Mouse (Mus musculus) lung, adult 2 months (tissue): ENCODE results near the gene Srpx. TPM values are rescaled to one million over a fixed set of nuclear protein-coding genes. Genes with fewer than 3 reads are reported as not detected.

ENCODE experiments used
- DNase-seq: peaks from one replicate; pipeline ENCODE4 v3.0.0; 2022
- H3K4me1 ChIP-seq: fragments of 200-500 bp; 2 replicates; pipeline ENCODE4 v1.6.1; 2011; ENCODE audit warnings: low read length; ENCODE audit not compliant: control insufficient read depth, insufficient read depth
- H3K4me3 ChIP-seq: fragments of 200-500 bp; replicated peaks from 2 replicates; pipeline ENCODE3; 2011; ENCODE audit warnings: low read depth, mild to moderate bottlenecking, control low read depth, low read length; ENCODE audit errors: extremely low read depth
- CTCF ChIP-seq: fragments of 200-500 bp; IDR thresholded peaks from 2 replicates; pipeline ENCODE4 v1.5.1; 2011; ENCODE audit warnings: mild to moderate bottlenecking, low read length, control low read depth; ENCODE audit not compliant: insufficient read depth
- POLR2A ChIP-seq: fragments of 200-500 bp; IDR thresholded peaks from 2 replicates; pipeline ENCODE4 v1.6.1; 2011; ENCODE audit warnings: low read depth, mild to moderate bottlenecking, control low read depth, low read length, borderline replicate concordance; ENCODE audit errors: extremely low read depth
- WGBS: fragments of 180-500 bp; shearing (Covaris S2); methylation state at CpG from one replicate; pipeline ENCODE4 v1.1.7; 2018; 5-methylcytosine and 5-hydroxymethylcytosine counted together
- polyA plus RNA-seq: library from polyadenylated mRNA; depleted of rRNA; stranded (reverse); fragments of >200 nt; gene quantifications from 2 replicates; pipeline ENCODE4 v1.2.3, GENCODE M21; 2012; rRNA removed

Gene Srpx
- polyA plus RNA-seq, 1 experiment, result 20.7 TPM

DNA sequence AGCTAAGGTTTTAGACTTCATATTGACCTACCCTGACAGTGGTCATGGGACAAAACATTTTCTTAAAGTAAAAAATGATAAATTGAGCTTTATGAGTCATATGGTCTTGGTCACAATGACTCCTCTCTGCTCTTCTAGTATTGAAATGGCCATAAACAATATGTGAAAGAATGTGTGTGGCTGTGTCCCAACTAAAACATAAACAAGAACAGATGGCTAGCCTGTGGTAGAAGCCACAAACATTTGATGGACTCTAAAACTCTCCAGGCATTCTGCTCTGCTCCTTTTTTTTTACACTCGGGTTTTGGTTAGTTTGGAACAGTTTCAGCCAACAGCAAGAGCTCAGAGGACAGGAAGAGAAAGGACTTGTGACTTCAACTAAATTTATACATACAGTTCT, 111.6 kb downstream of the Srpx start:
- Histone ChIP-seq H3K4me3 (no peak overlapping the region), H3K4me1 (no peaks in the 10 kb centered on the region)
- TF ChIP-seq POLR2A, result no peak
- no peak for TF ChIP-seq CTCF
- WGBS, result 29% methylated on average over 1 of the region's 1 CpGs
- no peak for DNase-seq

DNA sequence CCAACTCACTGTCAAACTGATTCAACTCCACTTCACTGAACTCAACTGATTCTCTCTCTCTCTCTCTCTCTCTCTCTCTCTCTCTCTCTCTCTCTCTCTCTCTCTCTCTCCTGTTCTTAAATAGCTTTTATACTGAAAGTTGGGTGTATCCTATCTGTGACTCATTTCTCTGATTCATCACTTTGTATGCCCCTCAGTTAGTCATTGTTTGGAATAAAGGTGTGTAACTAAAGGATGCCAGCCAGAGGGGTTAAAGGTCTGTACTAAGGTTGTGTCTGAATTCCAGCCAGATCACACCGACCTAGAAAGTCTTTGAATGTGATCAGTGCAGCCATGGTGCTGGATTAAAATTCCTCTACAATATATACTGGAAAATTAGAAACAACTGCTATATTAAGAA, 116.8 kb downstream of the Srpx start:
- no peak for DNase-seq
- TF ChIP-seq POLR2A (no peak), CTCF (no peak)
- no peaks in the 10 kb centered on the region for H3K4me1 ChIP-seq
- no peak overlapping the region for H3K4me3 ChIP-seq
- WGBS, result 53% methylated on average over 1 of the region's 1 CpGs

Other genes starting within 250 kb of the Srpx start
- 0.09 and 0.11 TPM in 2 replicates for gene Sytl5, start 232.1 kb downstream of the Srpx start, polyA plus RNA-seq
- 1.1 and 2.2 TPM in 2 replicates for gene Rpgr, start 99.2 kb upstream of the Srpx start, polyA plus RNA-seq
- 0.21 TPM in 1 of 2 replicates, not detected in the other for gene Otc, start 134.6 kb upstream of the Srpx start, polyA plus RNA-seq